Mouse (Mus musculus) cortical plate, adult 2 months (tissue): ENCODE results near the gene Xrcc5.

ENCODE experiments used
- CTCF ChIP-seq: fragments of 200-500 bp; IDR thresholded peaks from 2 replicates; pipeline ENCODE4 v1.5.1; 2011; ENCODE audit warnings: mild to moderate bottlenecking, control low read depth, low read length; ENCODE audit not compliant: insufficient read depth; ENCODE audit errors: extremely low read depth
- POLR2A ChIP-seq: fragments of 200-500 bp; IDR thresholded peaks from 2 replicates; pipeline ENCODE4 v1.6.1; 2011; ENCODE audit warnings: mild to moderate bottlenecking, low read length, control low read depth; ENCODE audit not compliant: insufficient read depth; ENCODE audit errors: extremely low read depth

- TF ChIP-seq CTCF (no peak), POLR2A (no peak)
These were observed 29.6 kb downstream of the Xrcc5 start for GRCm38 (mm10) chr1:72336780-72337179.
